Mouse (Mus musculus) right cerebral cortex, postnatal 36 days (tissue): Measurements from ENCODE around the gene Itm2b.

Source experiments
- DNase-seq, 2 experiments: peaks; one replicate each; pipeline ENCODE4 v3.0.0; 2022; ENCODE audit warnings: low spot score in 2 of 2, mixed read lengths in 1 of 2

Gene Itm2b

GRCm38 (mm10) chr14:73384913-73385719 lies at the start of gene Itm2b:
Gene Itm2b (minus strand): TSS chr14:73385289.
- peak; percentile 70 to 74 for DNase-seq

GRCm38 (mm10) chr14:73433487-73433886 lies 48.4 kb upstream of the Itm2b start:
- DNase-seq: no peak

- DNase-seq: no peak
Observed at GRCm38 (mm10) chr14:73430571-73430970, 45.5 kb upstream of the Itm2b start.

- DNase-seq: no peak
Observed at GRCm38 (mm10) chr14:73425571-73426041, 40.5 kb upstream of the Itm2b start.

DNA sequence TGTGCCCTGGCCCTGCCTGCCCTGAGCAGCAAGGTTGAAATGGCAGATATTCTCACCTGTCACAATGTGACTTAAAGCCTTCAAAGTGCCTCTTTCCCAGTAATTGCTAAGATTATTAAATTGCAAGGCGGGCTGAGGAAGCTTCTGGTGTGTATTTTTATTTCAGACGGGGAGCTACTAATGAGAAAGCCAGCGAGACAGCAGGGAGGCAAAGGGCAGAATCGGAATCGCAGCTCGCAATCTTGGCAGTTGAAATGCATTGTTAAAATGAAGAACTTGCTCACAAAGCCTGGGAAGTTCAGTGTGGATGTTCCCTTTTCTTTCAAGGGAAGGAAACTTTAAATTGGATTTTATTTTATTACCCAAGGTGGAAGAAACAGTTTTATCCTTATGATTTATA lies 39.9 kb upstream of the Itm2b start:
- no peak for DNase-seq

DNA sequence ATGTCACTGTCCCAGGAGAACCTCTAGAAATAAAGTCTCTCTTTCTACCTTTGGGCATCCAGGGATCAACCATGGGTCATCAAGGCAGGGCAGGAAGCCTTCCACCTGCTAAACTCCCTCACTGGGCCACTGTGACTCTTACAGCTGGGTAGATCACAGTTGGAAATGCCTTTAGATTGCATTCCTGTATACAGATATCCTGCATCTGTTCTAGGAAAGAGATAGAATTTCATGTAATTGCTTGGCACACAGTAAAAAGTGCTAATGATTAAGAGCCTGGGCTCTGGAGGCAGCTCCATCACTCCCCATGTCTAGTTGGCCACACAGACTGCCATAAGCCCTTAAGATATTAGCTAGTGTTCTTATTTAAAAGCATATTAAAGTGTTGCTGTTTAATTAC lies 38.5 kb upstream of the Itm2b start:
- no peak for DNase-seq

DNA sequence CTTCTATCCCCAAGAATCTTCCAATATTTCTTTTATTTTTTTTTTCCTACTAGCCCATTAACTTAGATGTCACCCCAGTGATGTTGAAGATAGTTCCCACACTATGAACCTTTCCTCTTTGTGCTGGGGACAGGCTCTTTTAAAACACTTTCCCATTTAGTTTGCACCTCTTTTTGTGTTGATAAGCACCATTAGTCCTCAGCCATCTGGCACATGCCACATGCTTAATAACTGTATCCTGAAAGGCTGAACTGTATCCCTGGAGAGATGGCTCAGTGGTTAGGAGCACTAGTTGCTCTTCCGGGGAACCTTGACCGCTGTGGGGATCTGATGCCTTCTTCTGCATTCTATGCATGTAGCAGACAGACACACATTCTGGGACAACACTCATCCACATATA lies 37.5 kb upstream of the Itm2b start:
- no peak for DNase-seq

- DNase-seq: no peak
Observed at GRCm38 (mm10) chr14:73421580-73421979, 36.5 kb upstream of the Itm2b start.

DNA sequence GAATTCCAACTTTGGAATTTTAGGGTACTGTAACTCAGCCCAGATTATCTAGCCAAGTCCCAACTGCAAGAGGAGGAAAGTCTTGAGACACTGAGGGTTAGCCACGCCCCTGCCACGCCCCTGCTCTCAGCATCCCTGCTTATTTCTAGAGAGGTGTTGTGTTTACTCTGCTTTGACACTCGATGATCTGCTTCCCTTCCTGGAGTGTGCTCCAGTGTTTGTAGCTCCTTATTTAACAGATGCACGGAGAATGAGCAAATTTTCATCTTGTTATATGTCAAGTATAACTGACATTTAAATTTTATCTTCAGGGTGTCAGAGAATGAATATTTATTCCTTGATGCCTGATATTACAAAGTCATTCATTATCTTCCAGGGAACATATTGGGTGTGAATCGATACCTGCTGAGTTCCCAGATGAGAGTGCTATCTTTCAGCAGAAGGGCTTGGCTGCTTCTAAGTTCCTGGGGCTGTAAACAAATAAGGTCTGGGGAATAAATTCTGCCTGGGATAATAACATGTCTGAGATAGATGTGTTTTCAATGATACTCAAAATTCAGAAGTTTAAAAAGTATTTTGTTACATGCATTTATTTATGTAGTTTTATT lies 35.2 kb upstream of the Itm2b start:
- DNase-seq: no peak

- no peak for DNase-seq
Observed at GRCm38 (mm10) chr14:73416511-73416910, 31.4 kb upstream of the Itm2b start.

DNA sequence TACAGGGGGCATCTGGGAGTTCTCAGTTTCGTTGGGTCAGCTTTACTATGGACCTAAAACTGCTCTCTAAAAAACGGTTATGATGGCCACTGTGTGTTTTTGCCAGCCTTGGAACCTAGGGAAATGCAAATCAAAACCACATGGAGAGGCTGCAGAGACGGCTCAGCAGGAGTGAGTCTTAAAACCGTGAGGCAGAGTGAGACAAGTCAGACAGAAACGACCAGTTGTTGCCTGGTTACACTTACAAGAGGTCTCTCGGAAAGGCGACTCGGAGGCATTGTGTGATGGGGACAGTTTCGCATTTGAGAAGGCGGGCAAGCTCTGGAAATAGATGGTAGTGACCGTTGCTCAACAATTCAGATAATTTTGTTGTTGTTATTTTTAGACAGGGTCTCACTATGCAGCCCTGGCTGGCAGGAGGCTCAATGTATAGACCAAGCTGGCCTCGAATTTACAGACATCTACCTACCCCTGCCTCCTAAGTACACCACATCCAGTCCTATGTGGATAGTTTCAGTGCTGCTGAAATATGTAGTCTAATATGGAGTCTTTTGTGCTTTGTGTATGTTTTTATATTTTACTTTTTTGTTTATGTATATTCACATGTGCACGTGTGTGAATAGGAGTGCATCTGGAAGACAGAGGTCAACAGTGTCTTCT lies 30.4 kb upstream of the Itm2b start:
- DNase-seq: no peak

- no peak for DNase-seq
Observed at GRCm38 (mm10) chr14:73411729-73412128, 26.6 kb upstream of the Itm2b start.

GRCm38 (mm10) chr14:73410083-73410482 lies 25.0 kb upstream of the Itm2b start:
- DNase-seq: no peak

GRCm38 (mm10) chr14:73408223-73408845 lies 23.2 kb upstream of the Itm2b start:
- DNase-seq: no peak

GRCm38 (mm10) chr14:73404016-73404415 lies 18.9 kb upstream of the Itm2b start:
- DNase-seq: no peak

GRCm38 (mm10) chr14:73403351-73403750 lies 18.3 kb upstream of the Itm2b start:
- DNase-seq: no peak

DNA sequence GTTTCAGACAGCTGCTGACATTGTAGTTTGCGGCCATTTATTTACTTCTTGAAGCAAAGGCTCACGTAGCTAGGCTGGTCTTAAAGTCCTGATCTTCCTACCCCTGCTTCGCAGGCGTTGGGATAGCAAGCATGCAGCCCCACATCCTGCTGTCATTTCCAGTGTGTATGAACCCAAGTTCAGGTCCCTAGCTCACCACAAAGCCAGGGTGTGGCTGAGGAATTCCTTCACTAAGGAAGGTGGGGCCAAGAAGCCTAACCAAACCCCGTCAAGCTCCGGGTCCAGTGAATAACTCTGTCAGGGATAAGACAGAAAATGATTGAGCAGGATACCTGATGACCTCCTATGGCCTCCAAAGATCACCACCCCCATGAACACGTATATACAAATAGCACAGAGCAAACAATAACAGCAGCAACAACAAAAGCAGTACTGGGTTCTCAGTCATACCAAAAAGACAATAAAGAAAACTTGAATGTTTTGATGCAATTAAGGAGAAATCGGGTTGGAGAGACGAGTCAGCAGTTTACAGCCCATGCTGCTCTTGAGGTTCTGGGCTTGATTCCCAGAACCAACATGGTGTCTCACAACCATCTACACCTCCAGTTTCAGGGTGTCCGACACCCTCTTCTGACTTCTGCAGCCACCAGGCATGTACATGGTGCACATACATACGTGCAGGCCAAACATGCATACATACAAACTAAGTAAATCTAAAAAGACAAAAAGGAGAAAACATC lies 17.4 kb upstream of the Itm2b start:
- DNase-seq: no peak

DNA sequence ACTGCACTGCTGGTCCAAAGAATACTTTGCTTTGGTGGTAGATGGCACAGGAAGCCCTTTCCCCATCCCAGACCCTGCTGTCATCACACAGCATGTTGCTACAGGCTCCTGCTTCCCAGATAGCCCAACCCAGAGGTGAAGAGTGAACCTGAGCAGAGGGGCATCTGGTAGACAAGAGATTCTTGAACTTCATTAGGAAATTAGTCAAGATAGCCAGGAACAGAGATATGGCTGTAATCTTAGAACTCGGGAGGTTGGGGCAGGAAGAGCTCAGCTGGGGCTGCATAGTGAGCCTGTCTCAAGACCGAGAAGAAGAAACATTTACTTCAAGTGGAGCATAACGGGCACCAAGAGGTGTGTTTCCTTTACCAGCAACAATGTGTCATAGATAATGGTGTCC lies 16.3 kb upstream of the Itm2b start:
- DNase-seq: no peak

GRCm38 (mm10) chr14:73399866-73400618 lies 15.0 kb upstream of the Itm2b start:
- DNase-seq: no peak

GRCm38 (mm10) chr14:73398367-73398996 lies 13.4 kb upstream of the Itm2b start:
- no peak for DNase-seq
